Mouse (Mus musculus) heart, postnatal 10 days (tissue): ENCODE measurements around the gene Smc3. TPM values are rescaled to one million over a fixed set of nuclear protein-coding genes. Genes with fewer than 3 reads are reported as not detected.

Experiments
- DNase-seq, 2 experiments: peaks; one replicate each; pipeline ENCODE4 v3.0.0; 2021
- intact Hi-C: fragments of 180-260 bp; cut with DNase I; formaldehyde crosslinking; loops from one replicate; pipeline ENCODE4 v1.15.1; 2025
- total RNA-seq, 2 experiments: library from RNA; stranded (reverse); gene quantifications; 2 replicates each; pipeline ENCODE4 v1.2.3; 2021

Smc3 gene
- 10 to 100 TPM; 26.3 to 29.6 TPM for total RNA-seq

DNA sequence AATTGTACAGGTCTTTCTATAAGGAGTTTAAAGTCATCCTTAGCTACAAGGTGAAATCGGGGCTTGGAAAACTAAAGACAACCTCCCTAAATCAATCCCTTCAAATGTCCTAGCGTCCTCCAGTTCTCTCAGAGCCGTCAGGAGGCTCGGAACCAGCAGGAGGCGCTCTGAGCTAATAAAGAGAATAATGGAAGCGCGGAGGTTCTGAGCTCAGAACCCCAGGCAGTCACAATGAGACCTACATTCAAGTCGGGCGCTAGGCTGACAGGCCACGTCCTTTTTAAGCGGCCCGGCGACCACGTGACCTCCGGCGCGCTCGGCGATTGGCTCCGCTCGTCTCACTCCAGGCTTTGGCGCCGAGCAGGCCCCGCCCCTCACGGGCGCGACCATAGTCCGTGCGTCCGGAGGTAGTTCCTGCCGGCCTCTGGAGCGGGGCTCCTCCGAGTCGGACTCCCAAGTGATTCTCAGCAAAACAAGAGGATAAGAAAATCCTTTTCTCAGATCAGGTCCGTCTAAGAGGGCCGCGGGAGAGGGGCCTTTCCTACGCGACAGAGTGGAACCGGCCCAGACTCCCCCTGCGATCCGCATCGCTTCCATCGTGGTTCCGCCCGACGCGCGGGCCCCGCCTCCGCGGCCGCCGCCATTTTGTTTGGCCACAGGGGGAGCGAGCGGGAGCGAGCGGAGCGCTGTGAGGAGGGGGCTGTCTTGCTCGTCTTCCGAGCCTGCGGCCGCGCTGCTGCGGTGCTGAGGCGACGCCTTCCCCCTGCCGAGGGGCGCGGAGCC lies at the start of gene Smc3:
Gene Smc3, plus strand, starts transcription at position 642 of the 783 bp plus-strand sequence.
- intact Hi-C loops = loop anchor here (2.0 kb wide), 1 partner anchor 37 kb away; no protein-coding TSS in a partner anchor
- peak; percentile 99 for DNase-seq

DNA sequence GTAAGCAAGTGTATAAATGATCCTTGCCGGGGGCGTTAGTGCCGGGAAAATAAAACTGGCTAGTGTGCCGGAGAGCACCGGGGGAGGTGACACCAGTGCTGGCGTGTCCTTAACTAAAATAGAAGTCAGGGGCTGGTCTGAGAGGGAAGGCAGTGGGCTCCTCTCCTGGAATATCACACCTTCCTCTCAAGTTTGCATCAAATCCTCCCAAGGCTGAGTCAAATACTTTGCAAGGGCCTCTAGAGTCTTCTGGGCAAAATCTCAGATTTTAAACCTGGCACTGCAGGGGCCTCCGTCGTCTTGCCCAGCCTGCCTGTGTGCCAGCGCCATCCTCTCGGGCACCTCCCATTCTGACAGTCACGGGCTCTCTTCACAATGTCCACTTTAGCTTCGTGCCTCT lies 49.2 kb upstream of the Smc3 start:
- no peak for DNase-seq
- intact Hi-C loops = no loop called here

DNA sequence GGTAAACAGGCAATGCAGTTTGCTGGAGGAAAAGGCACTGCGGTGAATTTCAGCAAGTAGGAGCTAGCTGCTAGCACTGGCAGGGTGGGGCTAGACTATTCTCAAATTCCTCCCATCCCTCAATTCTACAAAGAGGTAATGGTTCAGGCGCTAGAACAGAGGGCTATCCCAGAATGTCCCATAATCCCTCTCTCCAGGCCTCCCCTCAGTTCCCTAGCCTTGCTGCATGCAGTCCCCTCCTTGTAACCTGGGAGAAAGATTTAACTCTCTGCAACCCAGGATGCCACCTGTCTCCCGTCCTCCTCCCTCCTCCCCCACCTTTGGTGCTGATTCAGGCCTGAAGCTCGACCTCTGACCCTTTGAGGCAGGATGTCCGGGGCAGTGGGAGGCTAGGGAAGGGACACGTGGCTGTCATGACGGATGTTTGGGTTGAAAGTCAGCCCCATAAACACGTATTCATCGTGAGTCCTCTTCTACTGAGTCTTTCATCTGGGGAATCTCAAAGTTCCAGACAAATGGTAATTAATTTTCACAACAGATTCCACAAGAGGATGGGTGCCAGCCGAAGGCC lies 47.9 kb upstream of the Smc3 start:
- DNase-seq = no peak
- intact Hi-C loops = no loop called here

DNA sequence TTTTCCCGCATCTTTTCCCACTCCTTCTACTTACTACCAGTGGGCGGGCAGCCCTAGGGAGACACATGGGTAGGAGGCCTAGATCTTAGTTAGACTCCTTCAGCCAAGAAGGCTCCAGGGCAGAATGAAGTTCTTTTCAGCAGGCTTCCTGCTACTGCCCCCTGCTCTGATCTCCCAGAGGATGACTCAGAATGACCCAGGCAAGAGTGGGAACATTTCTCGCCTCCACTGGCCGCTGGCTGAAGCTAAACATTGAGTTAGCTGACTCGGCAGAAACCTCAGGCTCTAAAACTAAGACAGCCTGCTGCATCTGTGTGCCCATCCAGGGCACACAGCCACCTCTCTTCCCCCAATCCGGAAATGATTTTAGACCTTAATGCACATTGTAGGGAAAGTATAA lies 47.4 kb upstream of the Smc3 start:
- DNase-seq = no peak
- intact Hi-C loops = no loop called here

DNA sequence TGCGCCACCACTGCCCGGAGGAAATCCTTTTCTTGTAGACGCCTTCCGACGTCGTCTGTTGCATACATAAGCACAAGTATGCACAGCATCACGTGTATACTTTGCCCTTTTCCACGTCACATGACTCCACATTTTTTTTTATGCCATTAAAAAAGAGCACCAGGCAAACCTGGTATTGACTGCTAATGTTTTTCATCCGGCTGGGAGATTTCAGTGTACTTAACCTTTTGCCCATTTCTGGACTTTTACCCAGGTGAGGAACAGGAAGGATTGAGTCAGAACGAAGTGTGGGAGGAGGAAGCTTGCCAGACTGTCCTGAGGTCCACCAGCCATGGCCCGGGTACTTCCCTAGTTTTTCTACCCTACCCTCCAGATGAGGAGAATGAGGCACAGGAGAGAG lies 45.8 kb upstream of the Smc3 start:
- intact Hi-C loops = no loop called here
- DNase-seq = no peak

DNA sequence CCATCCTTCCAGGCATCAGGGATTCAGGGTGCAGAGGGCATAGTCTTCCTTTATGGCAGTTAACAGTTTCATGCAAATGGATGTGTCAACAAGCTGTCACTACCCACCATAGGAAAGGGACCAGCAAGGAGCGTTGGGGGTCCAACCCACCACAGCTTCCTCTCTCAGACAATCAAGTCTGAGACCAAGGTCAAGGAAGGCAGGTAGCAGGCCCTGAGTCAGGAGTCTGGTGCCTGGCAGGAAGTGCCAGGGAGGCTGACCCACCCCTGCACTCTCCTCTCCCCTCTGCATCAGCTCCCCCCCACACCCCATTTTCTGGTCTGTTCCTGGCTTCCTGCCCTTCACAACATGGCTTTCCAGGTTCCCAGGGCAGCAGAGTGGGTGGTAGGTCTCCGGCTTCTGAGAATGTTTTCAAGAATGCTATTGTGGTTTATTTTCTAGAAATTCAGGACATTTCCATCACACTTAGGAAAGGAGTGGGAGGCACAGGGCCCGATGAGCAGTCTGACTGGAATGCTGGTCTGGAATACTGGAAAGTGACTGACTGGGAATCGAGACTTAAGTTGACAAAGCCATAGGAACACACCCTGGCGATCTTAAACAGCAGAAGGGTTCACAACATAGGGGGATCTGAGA lies 45.1 kb upstream of the Smc3 start:
- intact Hi-C loops = no loop called here
- no peak for DNase-seq

DNA sequence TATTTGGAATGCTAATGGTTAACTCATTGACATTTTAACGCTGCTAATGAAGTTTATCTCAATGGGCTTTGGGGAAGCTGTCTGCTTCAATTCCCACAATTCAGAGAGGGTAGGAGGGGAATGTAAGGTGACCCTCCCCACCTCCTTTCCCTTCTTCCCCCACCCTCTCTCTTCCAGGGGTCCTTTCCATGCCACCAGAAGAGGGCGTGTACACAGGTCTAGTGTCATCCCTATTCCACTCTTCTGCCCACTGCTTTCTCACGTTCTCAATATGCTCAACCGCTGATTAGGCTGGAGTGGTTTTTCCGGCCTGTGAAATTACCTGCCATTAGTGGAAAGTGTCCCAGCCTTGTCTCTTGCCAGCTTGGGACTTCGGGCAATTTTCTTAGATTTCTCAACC lies 43.4 kb upstream of the Smc3 start:
- intact Hi-C loops = no loop called here
- DNase-seq = peak in 1 of 2 experiments; percentile 44

DNA sequence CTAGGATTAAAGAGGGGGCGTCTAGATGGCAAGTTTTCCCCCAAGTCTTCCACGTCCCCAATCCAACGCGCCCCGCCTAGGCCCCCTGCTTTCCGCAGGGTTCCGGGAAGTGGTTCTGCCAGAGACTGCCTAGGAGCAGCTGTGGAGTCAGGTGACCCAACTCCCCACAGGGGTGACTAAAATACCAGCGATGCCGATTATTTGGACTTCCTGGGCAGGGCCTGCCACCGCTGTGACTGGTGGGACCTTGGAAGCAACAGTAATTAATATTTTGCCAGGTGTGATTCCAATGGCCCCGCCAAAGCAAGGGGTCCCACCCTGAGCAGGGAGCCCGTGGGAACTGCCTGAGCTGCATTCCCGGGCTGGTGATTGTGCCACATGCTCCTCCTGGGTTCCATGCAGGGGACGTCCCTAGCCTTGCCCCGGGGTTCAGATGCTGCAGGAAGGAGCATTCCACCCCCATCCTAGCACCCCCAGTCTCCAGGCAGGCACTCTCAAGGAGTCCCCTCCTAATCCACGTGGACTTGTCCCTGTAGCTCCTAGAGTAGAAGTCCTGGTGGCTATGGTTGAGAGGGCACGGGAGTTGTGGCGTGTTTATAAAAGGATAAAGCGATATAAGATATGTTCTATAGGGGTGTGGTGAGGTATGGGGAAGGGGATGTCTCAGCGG lies 42.8 kb upstream of the Smc3 start:
- intact Hi-C loops = no loop called here
- peak; percentile 48 to 63 for DNase-seq

DNA sequence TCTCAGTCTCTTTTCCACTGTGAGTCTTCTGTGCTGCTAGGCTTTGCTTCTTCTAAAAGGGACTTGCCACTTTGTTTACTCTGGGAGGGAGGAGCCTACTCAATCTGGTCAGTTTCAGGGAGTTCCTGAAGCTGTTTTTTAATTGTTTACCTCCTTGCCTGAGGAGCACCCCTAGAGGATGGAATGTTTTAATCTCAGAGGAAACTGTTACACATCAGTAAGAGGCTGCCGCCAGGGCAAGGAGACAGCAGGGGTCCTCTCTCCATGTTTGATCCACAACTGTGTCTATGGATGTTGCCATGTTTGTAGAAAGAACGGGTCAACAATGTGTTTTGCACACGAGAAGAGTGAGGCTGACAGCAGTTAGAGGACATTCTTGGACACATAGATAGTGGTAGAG lies 39.8 kb upstream of the Smc3 start:
- intact Hi-C loops = no loop called here

DNA sequence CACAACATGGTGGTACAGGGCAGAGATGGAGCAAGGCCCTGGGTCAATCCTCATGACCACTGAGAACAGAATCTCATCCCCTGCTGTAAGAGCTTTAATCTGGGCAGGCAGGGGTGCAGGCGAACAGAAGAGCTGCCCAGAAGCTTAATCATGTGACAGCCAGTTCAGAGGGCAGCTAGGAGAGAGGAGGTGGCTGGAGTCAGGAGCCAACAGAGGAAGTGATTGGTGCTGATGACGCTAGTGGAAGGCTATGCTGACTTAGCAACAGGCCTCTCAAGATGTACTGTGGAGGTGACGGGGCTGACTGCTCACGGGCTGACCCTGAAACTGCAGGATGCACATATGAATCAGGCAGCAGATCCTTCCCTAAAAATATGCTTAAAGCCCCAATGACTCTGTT lies 36.0 kb upstream of the Smc3 start:
- no peak for DNase-seq
- intact Hi-C loops = no loop called here

More for the DNA sequence above, 39.8 kb upstream of the Smc3 start:
- no peak for DNase-seq

DNA sequence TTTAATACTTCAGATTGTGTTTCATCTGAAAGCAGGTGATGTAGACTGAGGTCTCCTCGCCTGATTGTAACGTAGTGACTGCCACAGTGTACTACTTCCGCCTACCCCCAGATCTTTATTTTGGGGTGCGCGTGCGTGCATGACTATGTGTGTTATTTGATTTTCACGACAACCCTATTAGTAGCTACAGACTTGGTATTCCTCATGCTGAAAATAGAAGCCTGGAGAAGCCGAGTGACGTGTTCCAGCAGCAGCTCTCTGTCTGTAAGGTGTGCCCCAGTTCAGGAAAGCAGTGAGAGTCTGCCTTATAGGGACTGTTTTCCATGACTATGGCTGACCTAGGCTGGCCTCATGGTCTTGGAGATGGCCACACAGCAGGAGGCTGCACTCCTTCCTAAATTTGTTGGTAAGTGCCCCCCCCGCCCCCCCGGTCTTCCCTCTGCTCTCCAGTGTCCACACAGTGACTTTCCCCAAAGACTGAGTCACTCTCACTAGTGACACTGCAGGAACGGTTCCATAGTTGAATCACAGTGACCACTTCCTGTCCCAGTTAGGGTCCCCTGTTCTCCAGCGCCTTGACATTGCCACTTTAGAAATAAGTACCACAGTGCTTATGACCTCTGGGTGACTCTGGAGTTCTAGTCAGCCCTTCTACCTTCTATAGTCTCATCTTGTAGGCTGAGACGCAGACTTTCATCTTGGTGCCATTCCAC lies 34.5 kb upstream of the Smc3 start:
- intact Hi-C loops = no loop called here
- DNase-seq = no peak

DNA sequence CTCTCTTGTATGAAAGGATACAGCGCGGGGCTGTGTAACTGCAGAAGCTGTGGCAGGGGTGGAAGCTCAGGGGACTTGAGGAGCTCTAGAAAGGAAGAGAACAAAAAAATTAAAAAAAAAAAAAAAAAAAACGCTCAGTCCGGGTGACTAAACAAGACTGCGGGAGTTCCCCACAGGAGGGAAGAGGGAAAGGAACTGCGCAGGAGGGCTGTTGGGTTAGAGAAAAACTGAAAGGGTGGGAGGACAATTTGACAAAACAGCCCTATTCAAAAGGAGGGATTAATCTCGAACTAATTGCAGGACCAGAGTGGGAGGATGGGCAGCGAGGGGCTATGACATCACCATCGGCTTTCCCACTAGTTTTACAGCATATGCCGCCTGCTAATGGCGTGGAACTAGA lies 32.3 kb upstream of the Smc3 start:
- DNase-seq = no peak
- intact Hi-C loops = no loop called here

DNA sequence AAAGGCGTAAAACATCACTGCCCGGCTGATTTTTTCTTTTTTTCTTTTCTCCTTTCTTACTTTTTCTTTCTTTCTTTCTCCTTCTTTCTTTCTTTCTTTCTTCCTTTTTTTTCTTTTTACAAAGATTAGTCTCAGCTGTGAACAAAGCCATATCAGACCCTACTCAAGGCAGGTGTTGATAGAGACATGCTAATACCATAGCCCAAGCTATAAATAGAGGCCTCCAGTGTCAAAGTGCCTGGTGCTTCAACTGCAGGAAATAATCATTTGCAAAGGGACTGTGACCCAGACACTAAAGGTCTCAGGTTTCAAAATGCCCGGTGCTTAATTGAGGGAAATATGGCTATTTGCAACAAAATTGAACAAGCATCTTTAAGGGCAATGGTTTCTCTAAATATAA lies 31.6 kb upstream of the Smc3 start:
- DNase-seq = no peak
- intact Hi-C loops = no loop called here

DNA sequence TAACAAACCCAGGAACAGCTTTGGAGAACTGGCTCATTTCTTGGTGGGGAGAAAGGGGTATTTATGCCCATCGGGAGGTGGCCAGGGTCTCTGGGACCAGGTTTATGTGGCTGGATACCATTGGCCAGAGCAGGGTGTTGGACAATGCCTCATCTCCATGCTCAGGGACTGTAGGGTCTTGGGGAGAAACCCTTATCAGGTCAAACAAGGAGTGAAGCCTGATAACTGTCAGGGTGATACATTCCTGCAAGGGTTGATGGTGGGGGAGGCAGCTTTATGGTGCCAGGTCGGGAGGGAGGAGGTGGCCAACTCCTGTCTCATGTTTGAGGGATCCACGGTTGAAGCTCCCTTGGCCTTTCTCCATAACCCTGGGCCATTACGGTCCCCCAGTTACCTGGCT lies 29.1 kb upstream of the Smc3 start:
- no peak for DNase-seq
- intact Hi-C loops = no loop called here

DNA sequence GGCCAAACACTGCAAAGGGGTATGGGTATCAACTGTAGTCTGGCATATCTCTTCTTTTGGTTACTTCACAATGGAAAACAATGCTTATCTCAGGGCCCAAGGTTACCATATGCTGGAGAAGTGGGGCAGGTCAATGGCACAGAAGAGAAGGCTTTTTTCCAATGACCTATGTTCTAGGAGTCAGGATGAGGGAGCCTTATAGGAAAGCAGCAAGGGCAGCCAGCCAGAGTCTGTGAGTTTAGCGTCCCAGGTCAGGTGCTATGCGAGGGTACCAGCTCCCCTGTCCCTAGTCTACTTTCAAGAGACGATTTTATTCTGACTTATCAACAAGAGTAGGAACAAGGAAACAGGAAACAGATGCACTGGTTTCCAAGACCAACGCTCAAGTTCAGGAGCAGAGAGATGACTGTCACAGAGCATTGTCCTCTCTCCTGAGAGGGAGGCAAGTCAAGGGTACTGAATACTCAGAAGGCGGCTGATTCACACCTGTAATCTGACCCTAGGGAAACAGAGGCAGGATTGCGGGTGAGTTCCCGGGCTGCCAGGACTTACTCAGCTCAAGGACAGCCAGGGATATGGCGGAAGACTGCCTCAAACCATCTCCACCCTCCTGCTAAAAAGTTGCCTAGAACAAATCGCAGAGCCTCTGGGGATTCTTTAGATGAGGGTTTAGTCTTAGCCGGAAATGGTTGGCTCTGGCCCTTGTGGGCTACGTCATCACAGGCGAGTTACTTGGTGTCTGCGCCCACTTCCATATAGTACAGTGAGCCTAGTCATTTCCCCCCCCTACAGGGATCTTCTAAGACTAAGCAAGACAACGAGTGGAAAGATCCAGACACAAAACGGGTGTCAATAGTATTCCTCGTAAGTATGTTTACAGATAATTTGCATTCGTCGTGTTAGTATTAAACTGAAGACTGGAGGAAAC lies 28.4 kb upstream of the Smc3 start:
- no peak for DNase-seq
- intact Hi-C loops = no loop called here

DNA sequence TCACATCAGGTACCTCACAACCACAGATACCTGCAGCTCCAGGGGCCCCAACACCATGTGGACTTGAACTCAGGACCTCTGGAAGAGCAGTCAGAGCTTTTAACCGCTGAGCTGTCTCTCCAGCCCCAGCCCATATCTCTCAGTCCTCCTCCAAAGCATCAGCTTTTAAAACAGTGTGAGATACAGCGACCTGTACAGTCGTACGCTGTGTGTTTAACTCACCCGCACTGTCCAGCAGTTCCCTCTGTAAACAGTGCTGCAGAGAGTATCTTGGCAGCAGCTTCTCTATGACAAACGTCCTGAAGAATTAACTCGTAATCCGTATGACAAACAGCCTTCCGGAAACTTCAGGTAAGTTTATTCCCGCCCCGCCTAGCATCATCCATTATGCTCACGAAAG lies 27.6 kb upstream of the Smc3 start:
- intact Hi-C loops = no loop called here
- DNase-seq = no peak

DNA sequence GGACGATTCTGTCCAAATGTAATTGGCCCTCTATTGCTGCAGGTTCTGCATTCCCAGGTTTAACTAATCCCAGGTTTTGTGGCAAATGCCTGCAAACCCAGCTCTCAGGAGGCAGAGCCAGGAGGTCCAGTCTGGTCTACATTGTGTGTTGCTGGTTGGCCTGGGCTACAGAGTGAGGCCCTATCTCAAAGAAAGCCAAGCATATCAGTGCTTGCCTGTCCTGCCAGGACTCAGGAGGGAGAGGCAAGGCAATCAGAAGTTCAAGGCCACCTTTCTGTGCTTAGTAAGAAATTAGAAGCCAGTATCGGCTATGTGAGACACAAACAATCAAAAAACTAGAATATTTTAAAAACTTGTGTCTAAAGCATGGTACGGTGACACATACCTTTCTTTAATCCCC lies 27.0 kb upstream of the Smc3 start:
- intact Hi-C loops = no loop called here
- DNase-seq = no peak

DNA sequence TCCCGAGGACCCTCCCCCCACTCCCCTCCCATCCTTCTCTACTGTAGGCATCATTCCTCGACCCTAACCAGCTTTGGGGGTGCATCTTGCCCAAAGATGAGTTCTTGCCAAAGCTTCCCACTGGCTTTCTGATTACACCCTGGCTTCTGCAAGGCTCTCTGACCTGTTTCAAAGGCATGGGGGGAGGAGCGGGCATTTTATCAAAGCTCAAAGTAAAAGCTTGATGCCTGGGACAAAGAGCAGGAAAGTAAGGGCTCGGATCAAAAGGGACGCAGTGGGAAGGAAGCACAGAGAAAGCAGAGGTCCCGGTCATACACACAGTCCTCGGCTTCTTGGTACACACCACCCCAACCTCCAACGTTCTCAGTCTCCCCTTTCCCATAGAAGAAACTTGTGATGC lies 26.1 kb upstream of the Smc3 start:
- DNase-seq = no peak
- intact Hi-C loops = no loop called here

DNA sequence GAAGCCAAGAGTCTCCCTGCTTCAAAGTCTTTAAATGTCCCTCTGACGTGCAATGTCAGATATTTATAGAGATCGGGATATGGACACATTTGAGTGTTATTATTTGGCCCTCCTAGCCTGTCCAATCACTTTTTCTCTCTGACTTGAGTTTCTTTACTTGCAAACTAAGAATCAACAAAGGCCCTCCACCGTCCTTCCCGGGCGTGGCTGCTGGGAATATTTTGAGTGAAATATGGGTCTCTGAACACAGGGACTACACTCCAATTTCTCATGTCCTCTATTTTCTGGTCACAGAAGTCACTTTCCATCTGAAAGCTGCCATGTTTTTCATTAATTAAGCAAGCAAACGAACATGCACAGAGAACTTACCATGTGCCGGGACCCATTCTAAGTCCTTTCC lies 25.7 kb upstream of the Smc3 start:
- intact Hi-C loops = no loop called here
- DNase-seq = no peak
